Mouse (Mus musculus): Measurements from ENCODE around the gene Gemin5. TPM values are rescaled to one million over a fixed set of nuclear protein-coding genes. Genes with fewer than 3 reads are reported as not detected.
"Not testable (repeated sequence)": the region's sequence is repeated elsewhere in the genome, so short reads cannot be mapped to it uniquely, and the experiment has no call there.

Gemin5 gene
- polyA plus RNA-seq, 1 experiment, result 4.1 TPM

- Histone ChIP-seq H3K27ac (ENCODE audit: insufficient read depth, low read depth, low read length) (no peak overlapping the region), H3K4me1 (ENCODE audit: control insufficient read depth, insufficient read depth, low read length) (peaks cover 25% of the 10 kb centered on the region), H3K4me3 (ENCODE audit: insufficient read depth, low read length) (no peak overlapping the region)
- TF ChIP-seq POLR2A (IDR thresholded peaks at IDR 0.05; ENCODE audit: borderline replicate concordance, low read depth, low read length), result no peak
- no peak for TF ChIP-seq CTCF (IDR thresholded peaks at IDR 0.05; ENCODE audit: low read depth, low read length)
Observed at GRCm38 (mm10) chr11:58102581-58103343, 65.6 kb downstream of the Gemin5 start.

GRCm38 (mm10) chr11:58102146-58102545, 66.2 kb downstream of the Gemin5 start:
- TF ChIP-seq CTCF (IDR thresholded peaks at IDR 0.05; ENCODE audit: low read depth, low read length) (no peak), POLR2A (IDR thresholded peaks at IDR 0.05; ENCODE audit: borderline replicate concordance, low read depth, low read length) (no peak)
- Histone ChIP-seq H3K27ac (ENCODE audit: insufficient read depth, low read depth, low read length) (no peak overlapping the region), H3K4me3 (ENCODE audit: insufficient read depth, low read length) (no peak overlapping the region)

GRCm38 (mm10) chr11:58101194-58101720, 67.1 kb downstream of the Gemin5 start:
- no peak for TF ChIP-seq POLR2A (IDR thresholded peaks at IDR 0.05; ENCODE audit: borderline replicate concordance, low read depth, low read length)
- TF ChIP-seq CTCF (IDR thresholded peaks at IDR 0.05; ENCODE audit: low read depth, low read length), result no peak
- H3K4me3 ChIP-seq (ENCODE audit: insufficient read depth, low read length), result no peak overlapping the region
- H3K27ac ChIP-seq (ENCODE audit: insufficient read depth, low read depth, low read length), result no peak overlapping the region
- peaks cover 18% of the 10 kb centered on the region for H3K4me1 ChIP-seq (ENCODE audit: control insufficient read depth, insufficient read depth, low read length)

More at GRCm38 (mm10) chr11:58102146-58102545, 66.2 kb downstream of the Gemin5 start:
- H3K4me1 ChIP-seq (ENCODE audit: control insufficient read depth, insufficient read depth, low read length), result peaks cover 20% of the 10 kb centered on the region

- Histone ChIP-seq H3K4me1 (ENCODE audit: control insufficient read depth, insufficient read depth, low read length) (peaks cover 13% of the 10 kb centered on the region), H3K27ac (ENCODE audit: insufficient read depth, low read depth, low read length) (no peak overlapping the region), H3K4me3 (ENCODE audit: insufficient read depth, low read length) (no peak overlapping the region)
- no peak for TF ChIP-seq CTCF (IDR thresholded peaks at IDR 0.05; ENCODE audit: low read depth, low read length)
- TF ChIP-seq POLR2A (IDR thresholded peaks at IDR 0.05; ENCODE audit: borderline replicate concordance, low read depth, low read length), result no peak
Observed at GRCm38 (mm10) chr11:58100006-58100405, 68.3 kb downstream of the Gemin5 start.

- H3K4me1 ChIP-seq (ENCODE audit: control insufficient read depth, insufficient read depth, low read length), result peaks cover 14% of the 10 kb centered on the region
- H3K27ac ChIP-seq (ENCODE audit: insufficient read depth, low read depth, low read length); H3K4me3 ChIP-seq (ENCODE audit: insufficient read depth, low read length): not testable (repeated sequence)
Observed at GRCm38 (mm10) chr11:58098366-58098720, 70.0 kb downstream of the Gemin5 start.

GRCm38 (mm10) chr11:58097621-58098365, 70.5 kb downstream of the Gemin5 start:
- TF ChIP-seq POLR2A (IDR thresholded peaks at IDR 0.05; ENCODE audit: borderline replicate concordance, low read depth, low read length) (no peak), CTCF (IDR thresholded peaks at IDR 0.05; ENCODE audit: low read depth, low read length) (no peak)
- Histone ChIP-seq H3K4me3 (ENCODE audit: insufficient read depth, low read length) (peak overlapping the region; percentile 37), H3K27ac (ENCODE audit: insufficient read depth, low read depth, low read length) (no peak overlapping the region), H3K4me1 (ENCODE audit: control insufficient read depth, insufficient read depth, low read length) (peaks cover 14% of the 10 kb centered on the region)

GRCm38 (mm10) chr11:58096821-58097620, 71.3 kb downstream of the Gemin5 start:
- H3K4me1 ChIP-seq (ENCODE audit: control insufficient read depth, insufficient read depth, low read length), result peaks cover 16% of the 10 kb centered on the region
- H3K27ac ChIP-seq (ENCODE audit: insufficient read depth, low read depth, low read length), result no peak overlapping the region
- TF ChIP-seq POLR2A (IDR thresholded peaks at IDR 0.05; ENCODE audit: borderline replicate concordance, low read depth, low read length) (no peak), CTCF (IDR thresholded peaks at IDR 0.05; ENCODE audit: low read depth, low read length) (no peak)
- no peak overlapping the region for H3K4me3 ChIP-seq (ENCODE audit: insufficient read depth, low read length)

- Histone ChIP-seq H3K4me3 (ENCODE audit: insufficient read depth, low read length) (no peak overlapping the region), H3K27ac (ENCODE audit: insufficient read depth, low read depth, low read length) (no peak overlapping the region), H3K4me1 (ENCODE audit: control insufficient read depth, insufficient read depth, low read length) (peaks cover 16% of the 10 kb centered on the region)
- TF ChIP-seq CTCF (IDR thresholded peaks at IDR 0.05; ENCODE audit: low read depth, low read length), result no peak
- no peak for TF ChIP-seq POLR2A (IDR thresholded peaks at IDR 0.05; ENCODE audit: borderline replicate concordance, low read depth, low read length)
Observed at GRCm38 (mm10) chr11:58096160-58096559, 72.2 kb downstream of the Gemin5 start.

- Histone ChIP-seq H3K4me3 (ENCODE audit: insufficient read depth, low read length) (no peak overlapping the region), H3K27ac (ENCODE audit: insufficient read depth, low read depth, low read length) (no peak overlapping the region), H3K4me1 (ENCODE audit: control insufficient read depth, insufficient read depth, low read length) (peaks cover 16% of the 10 kb centered on the region)
- TF ChIP-seq CTCF (IDR thresholded peaks at IDR 0.05; ENCODE audit: low read depth, low read length), result no peak
- TF ChIP-seq POLR2A (IDR thresholded peaks at IDR 0.05; ENCODE audit: borderline replicate concordance, low read depth, low read length), result no peak
Observed at GRCm38 (mm10) chr11:58095561-58095960, 72.8 kb downstream of the Gemin5 start.

All from bone marrow macrophage, adult 2 months (primary cell).